Mouse (Mus musculus): ENCODE results near the gene Atxn7l3.

The Atxn7l3 gene

GRCm38 (mm10) chr11:102258521-102258920 is 37.9 kb downstream of the Atxn7l3 start:
- no peak for DNase-seq

- no peak for DNase-seq
Observed at GRCm38 (mm10) chr11:102258095-102258494, 38.3 kb downstream of the Atxn7l3 start.

GRCm38 (mm10) chr11:102257514-102257913 is 38.9 kb downstream of the Atxn7l3 start:
- peak in 1 of 2 experiments; percentile 29 for DNase-seq

GRCm38 (mm10) chr11:102249351-102250090 is 46.9 kb downstream of the Atxn7l3 start:
- no peak for DNase-seq

GRCm38 (mm10) chr11:102248630-102249230 is 47.7 kb downstream of the Atxn7l3 start, which contains the start of gene BC030867:
Gene BC030867 (plus strand): TSS chr11:102248882.
- DNase-seq = peak; percentile 91 to 94

GRCm38 (mm10) chr11:102246871-102247270 is 49.6 kb downstream of the Atxn7l3 start:
- no peak for DNase-seq

- no peak for DNase-seq
Observed at GRCm38 (mm10) chr11:102246273-102246635, 50.2 kb downstream of the Atxn7l3 start.

- DNase-seq = no peak
Observed at GRCm38 (mm10) chr11:102245581-102246272, 50.7 kb downstream of the Atxn7l3 start.

GRCm38 (mm10) chr11:102244926-102245449 is 51.4 kb downstream of the Atxn7l3 start:
- DNase-seq = peak; percentile 63 to 68

GRCm38 (mm10) chr11:102241874-102242273 is 54.6 kb downstream of the Atxn7l3 start:
- no peak for DNase-seq

- DNase-seq = no peak
Observed at GRCm38 (mm10) chr11:102241246-102241645, 55.2 kb downstream of the Atxn7l3 start.

GRCm38 (mm10) chr11:102240636-102241035 is 55.8 kb downstream of the Atxn7l3 start:
- DNase-seq = no peak
